Mouse (Mus musculus) frontal cortex, postnatal 10 days (tissue): ENCODE measurements around the gene Kif2c.
A peak's percentile ranks its signal among the peaks of the same experiment; 100 is the strongest.

Source experiments
- DNase-seq, 2 experiments: peaks; one replicate each; pipeline ENCODE4 v3.0.0; 2022; ENCODE audit warnings: low spot score in 2 of 2, mixed read lengths in 1 of 2

Gene Kif2c

GRCm38 (mm10) chr4:117181863-117182758 lies at the start of gene Kif2c:
TSS of gene Kif2c (minus strand) at chr4:117182639.
- peak; percentile 87 to 91 for DNase-seq

- DNase-seq = no peak
These were observed 48.8 kb upstream of the Kif2c start for GRCm38 (mm10) chr4:117231208-117231607.

GRCm38 (mm10) chr4:117230331-117230730 lies 47.9 kb upstream of the Kif2c start:
- DNase-seq = no peak

- no peak for DNase-seq
These were observed 47.2 kb upstream of the Kif2c start for GRCm38 (mm10) chr4:117229590-117229989.

GRCm38 (mm10) chr4:117225250-117225649 lies 42.8 kb upstream of the Kif2c start:
- DNase-seq = no peak

GRCm38 (mm10) chr4:117224122-117224521 lies 41.7 kb upstream of the Kif2c start:
- DNase-seq = no peak

- DNase-seq = no peak
These were observed 40.6 kb upstream of the Kif2c start for GRCm38 (mm10) chr4:117223001-117223400.

GRCm38 (mm10) chr4:117221836-117222235 lies 39.4 kb upstream of the Kif2c start:
- DNase-seq = no peak

- no peak for DNase-seq
These were observed 38.5 kb upstream of the Kif2c start for GRCm38 (mm10) chr4:117220741-117221515.

- DNase-seq = peak in 1 of 2 experiments; percentile 37
These were observed 36.2 kb upstream of the Kif2c start for GRCm38 (mm10) chr4:117218517-117219219.

GRCm38 (mm10) chr4:117217029-117217428 lies 34.6 kb upstream of the Kif2c start:
- no peak for DNase-seq

- no peak for DNase-seq
These were observed 31.8 kb upstream of the Kif2c start for GRCm38 (mm10) chr4:117214250-117214649.

- peak in 1 of 2 experiments; percentile 48 for DNase-seq
These were observed 28.0 kb upstream of the Kif2c start for GRCm38 (mm10) chr4:117210147-117211074.

GRCm38 (mm10) chr4:117209592-117209991 lies 27.2 kb upstream of the Kif2c start:
- no peak for DNase-seq

GRCm38 (mm10) chr4:117202992-117203354 lies 20.5 kb upstream of the Kif2c start:
- no peak for DNase-seq

- DNase-seq = no peak
These were observed 19.9 kb upstream of the Kif2c start for GRCm38 (mm10) chr4:117202046-117202991.

- no peak for DNase-seq
These were observed 9.4 kb upstream of the Kif2c start for GRCm38 (mm10) chr4:117191804-117192203.

- DNase-seq = no peak
These were observed 8.2 kb upstream of the Kif2c start for GRCm38 (mm10) chr4:117190660-117191059.

GRCm38 (mm10) chr4:117189856-117190543 lies 7.6 kb upstream of the Kif2c start:
- peak in 1 of 2 experiments; percentile 38 for DNase-seq
